Comparison of ENCODE assay signal across 19 mouse cellular contexts in the genomic region with DNA sequence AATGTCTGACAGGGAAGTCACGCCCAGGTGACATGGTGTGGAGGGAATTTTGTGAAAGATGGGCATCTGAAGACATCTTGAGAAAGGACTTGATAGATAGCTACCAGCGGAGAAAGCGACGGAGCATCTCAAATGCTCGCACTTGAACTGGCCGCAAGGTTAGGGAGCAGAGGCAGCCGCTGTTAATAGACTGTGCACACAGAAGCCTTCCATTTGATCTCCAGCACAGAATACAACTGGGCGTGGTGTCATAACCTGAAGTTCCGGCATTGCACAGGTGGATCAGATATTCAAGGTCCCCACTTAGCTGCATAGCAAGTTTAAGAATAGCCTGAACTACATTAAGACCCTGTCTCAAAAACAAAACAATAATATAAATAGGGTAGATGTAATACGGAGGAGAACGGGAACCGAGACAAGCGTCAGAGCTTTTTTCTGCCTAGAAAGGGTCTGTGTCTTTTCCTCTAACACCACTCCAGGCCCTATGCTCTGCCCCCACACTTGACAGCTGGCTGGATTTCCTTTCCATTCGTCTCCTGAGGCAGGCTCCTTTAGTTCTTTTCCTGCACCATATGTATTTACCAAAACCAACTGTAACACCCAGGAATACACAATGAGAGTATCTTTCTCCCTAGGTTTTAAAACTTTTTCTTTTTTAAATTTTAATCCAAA.
DNase-seq lines count a peak whose midpoint lies in the region; ATAC-seq lines count a peak whose summit lies in the region.
"Had no signal": no experiment of that assay in that cellular context is flagged by ENCODE, and none has a peak within 500 bp of the region (broad histone marks: within the 10 kb centered on the region; RNA-seq: fewer than 3 reads in every experiment).

No protein-coding gene starts in this region.

- H3K27ac ChIP-seq in forebrain, embryonic 11.5 days (ENCODE audit: low read depth, low read length), result no peak overlapping the region
- H3K27ac ChIP-seq in forebrain, embryonic 10.5 days, result no peak overlapping the region
- H3K27ac ChIP-seq in heart, embryonic 14.5 days (replicated peaks in 1 of 2; ENCODE audit: control insufficient read depth in 1 of 2, insufficient read depth in 1 of 2, low read depth in 2 of 2, low read length in 2 of 2), result peak overlapping the region; percentile 35 to 44; a peak in 3 of 4 replicates
- peak overlapping the region; percentile 26; the same call in 1 of the 2 replicates for H3K27ac ChIP-seq in lung, embryonic 15.5 days
- H3K27ac ChIP-seq: embryonic facial prominence, embryonic 12.5 days; hindbrain, embryonic 13.5 days; midbrain, embryonic 12.5 days; neural tube, embryonic 12.5 days had no signal

- peak; percentile 33 for DNase-seq in forebrain, embryonic 11.5 days (ENCODE audit: low spot score)
- DNase-seq in forebrain, embryonic 10.5 days (ENCODE audit: extremely low spot score, low spot score), result no peak
- DNase-seq in heart, adult 18-20 months, result no peak
- DNase-seq in lung, postnatal 4 days, result no peak
- peak; percentile 14 for DNase-seq in large intestine, adult 2 months (ENCODE audit: low read depth, low spot score)
- DNase-seq in embryo, embryonic 9.5 days (ENCODE audit: extremely low spot score), result no peak
- DNase-seq: adrenal gland, adult 2 months; cerebellum, adult 8-10 months; thymus, postnatal 14 days had no signal

- no peak for ATAC-seq in forebrain, embryonic 11.5 days (replicated peaks; ENCODE audit: low FRiP score)
- ATAC-seq in heart, embryonic 14.5 days (ENCODE audit: insufficient number of reproducible peaks, insufficient read depth, low FRiP score, low read depth), result no peak
- ATAC-seq in lung, embryonic 15.5 days (ENCODE audit: borderline replicate concordance, extremely low read depth, low FRiP score, low TSS enrichment), result peak; percentile 12; the same call in 1 of the 2 replicates
- ATAC-seq: forebrain, embryonic 15.5 days; inflammation-experienced regulatory T-cells, adult 6 months had no signal

- H3K9me3 ChIP-seq in forebrain, embryonic 11.5 days (ENCODE audit: control insufficient read depth, low read length), result no peaks in the 10 kb centered on the region
- H3K9me3 ChIP-seq in forebrain, embryonic 10.5 days, result no peaks in the 10 kb centered on the region
- no peaks in the 10 kb centered on the region for H3K9me3 ChIP-seq in heart, embryonic 14.5 days (ENCODE audit: control insufficient read depth, low read length)
- no peaks in the 10 kb centered on the region for H3K9me3 ChIP-seq in lung, embryonic 15.5 days
- H3K9me3 ChIP-seq: embryonic facial prominence, embryonic 12.5 days; forebrain, embryonic 15.5 days; hindbrain, embryonic 13.5 days; midbrain, embryonic 12.5 days; neural tube, embryonic 12.5 days had no signal

- no peak overlapping the region for H3K9ac ChIP-seq in forebrain, embryonic 11.5 days (ENCODE audit: low read length)
- no peak overlapping the region for H3K9ac ChIP-seq in heart, embryonic 14.5 days (ENCODE audit: low read length)
- H3K9ac ChIP-seq in lung, embryonic 15.5 days, result no peak overlapping the region
- H3K9ac ChIP-seq: embryonic facial prominence, embryonic 12.5 days; forebrain, embryonic 15.5 days; hindbrain, embryonic 13.5 days; midbrain, embryonic 12.5 days; neural tube, embryonic 12.5 days had no signal

- H3K27me3 ChIP-seq in forebrain, embryonic 11.5 days (ENCODE audit: control insufficient read depth, insufficient read depth, low read length), result no peaks in the 10 kb centered on the region
- H3K27me3 ChIP-seq in forebrain, embryonic 10.5 days (ENCODE audit: poor library complexity, severe bottlenecking), result no peaks in the 10 kb centered on the region
- H3K27me3 ChIP-seq in heart, embryonic 14.5 days (ENCODE audit: control insufficient read depth, insufficient read depth, low read length), result no peaks in the 10 kb centered on the region
- no peaks in the 10 kb centered on the region for H3K27me3 ChIP-seq in lung, embryonic 15.5 days
- H3K27me3 ChIP-seq: embryonic facial prominence, embryonic 12.5 days; forebrain, embryonic 15.5 days; hindbrain, embryonic 13.5 days; neural tube, embryonic 12.5 days had no signal

- no peak overlapping the region for H3K4me2 ChIP-seq in forebrain, embryonic 11.5 days (ENCODE audit: low read depth, low read length, severe bottlenecking)
- H3K4me2 ChIP-seq in heart, embryonic 14.5 days (ENCODE audit: low read length), result no peak overlapping the region
- H3K4me2 ChIP-seq in lung, embryonic 15.5 days, result no peak overlapping the region
- H3K4me2 ChIP-seq: embryonic facial prominence, embryonic 12.5 days; forebrain, embryonic 15.5 days; hindbrain, embryonic 13.5 days; liver, embryonic 11.5 days; midbrain, embryonic 12.5 days; neural tube, embryonic 12.5 days had no signal

- H3K4me3 ChIP-seq in forebrain, embryonic 11.5 days (ENCODE audit: low read depth, low read length), result no peak overlapping the region
- H3K4me3 ChIP-seq in forebrain, embryonic 10.5 days, result no peak overlapping the region
- H3K4me3 ChIP-seq in heart, embryonic 14.5 days (ENCODE audit: control insufficient read depth in 1 of 2, insufficient read depth in 1 of 2, low read depth in 1 of 2, low read length in 2 of 2), result no peak overlapping the region
- H3K4me3 ChIP-seq in lung, embryonic 15.5 days, result no peak overlapping the region
- H3K4me3 ChIP-seq: embryonic facial prominence, embryonic 12.5 days; erythroblast, embryonic 14.5 days; forebrain, embryonic 15.5 days; hindbrain, embryonic 13.5 days; midbrain, embryonic 12.5 days; neural tube, embryonic 12.5 days had no signal

- WGBS in forebrain, embryonic 11.5 days, result 90% methylated on average over 14 of the region's 14 CpGs
- whole genome bisulfite sequencing in forebrain, embryonic 10.5 days, result 87% methylated on average over 14 of the region's 14 CpGs
- 46% methylated on average over 14 of the region's 14 CpGs for WGBS in heart, embryonic 14.5 days
- 46% methylated on average over 14 of the region's 14 CpGs for WGBS in lung, embryonic 15.5 days
- WGBS in large intestine, adult 2 months, result 38% methylated on average over 14 of the region's 14 CpGs

- peaks cover 7% of the 10 kb centered on the region for H3K4me1 ChIP-seq in forebrain, embryonic 11.5 days (replicated peaks; ENCODE audit: control insufficient read depth, insufficient read depth, low read length)
- peaks cover 21% of the 10 kb centered on the region for H3K4me1 ChIP-seq in forebrain, embryonic 10.5 days
- H3K4me1 ChIP-seq in heart, embryonic 14.5 days (ENCODE audit: control insufficient read depth in 2 of 2, insufficient read depth in 2 of 2, low read length in 2 of 2), result peaks cover 14 to 23% of the 10 kb centered on the region in 2 experiments
- peaks cover 29% of the 10 kb centered on the region for H3K4me1 ChIP-seq in lung, embryonic 15.5 days

- no peaks in the 10 kb centered on the region for H3K36me3 ChIP-seq in forebrain, embryonic 11.5 days (ENCODE audit: control insufficient read depth, insufficient read depth, low read length)
- no peaks in the 10 kb centered on the region for H3K36me3 ChIP-seq in forebrain, embryonic 10.5 days (replicated peaks)
- no peaks in the 10 kb centered on the region for H3K36me3 ChIP-seq in heart, embryonic 14.5 days (ENCODE audit: control insufficient read depth, insufficient read depth, low read length)
- no peaks in the 10 kb centered on the region for H3K36me3 ChIP-seq in lung, embryonic 15.5 days
- H3K36me3 ChIP-seq: embryonic facial prominence, embryonic 12.5 days; forebrain, embryonic 15.5 days; hindbrain, embryonic 13.5 days; midbrain, embryonic 12.5 days; neural tube, embryonic 12.5 days had no signal

Comparison
In these comparisons a context has a peak if more than half of its experiments do, and no peak if none do; other contexts are left out.
1. DNase-seq: peak in forebrain, embryonic 11.5 days (single experiment) and large intestine, adult 2 months (single experiment); none in forebrain, embryonic 10.5 days (single experiment), heart, adult 18-20 months (0 of 2), lung, postnatal 4 days (0 of 2) and embryo, embryonic 9.5 days (single experiment).
2. H3K27ac ChIP-seq: peak in heart, embryonic 14.5 days (2 of 2) and lung, embryonic 15.5 days (single experiment); none in forebrain, embryonic 11.5 days (single experiment) and forebrain, embryonic 10.5 days (single experiment).